Mouse (Mus musculus) intestine, embryonic 14.5 days (tissue): ENCODE measurements around the gene Lef1. TPM values are rescaled to one million over a fixed set of nuclear protein-coding genes. Genes with fewer than 3 reads are reported as not detected.

Experiments used
- ATAC-seq: fragments of 200-750 bp; cut with Nextera tagmentation; replicated peaks from 2 replicates; pipeline ENCODE4 v1.8.0; 2017; ENCODE audit warnings: low read depth, moderate number of reproducible peaks, moderate TSS enrichment, moderate library complexity; ENCODE audit not compliant: low FRiP score, low TSS enrichment
- DNase-seq: peaks from one replicate; pipeline ENCODE4 v3.0.0-alpha.2; 2018; ENCODE audit warnings: low spot score
- H3K27ac ChIP-seq: fragments of 300-500 bp; sonication (generic); 2 replicates; pipeline ENCODE4 v1.5.1; 2014; ENCODE audit warnings: low read depth, mild to moderate bottlenecking, control low read depth
- H3K27me3 ChIP-seq: fragments of 300-500 bp; sonication (generic); replicated peaks from 2 replicates; pipeline ENCODE4 v1.6.1; 2014; ENCODE audit warnings: low read length, control low read depth; ENCODE audit not compliant: control insufficient read depth, insufficient read depth
- H3K36me3 ChIP-seq: fragments of 300-500 bp; sonication (generic); 2 replicates; pipeline ENCODE4 v1.6.1; 2014; ENCODE audit warnings: low read length, control low read depth; ENCODE audit not compliant: control insufficient read depth, insufficient read depth
- H3K4me1 ChIP-seq: fragments of 300-500 bp; sonication (generic); replicated peaks from 2 replicates; pipeline ENCODE4 v1.6.1; 2014; ENCODE audit warnings: low read length, control low read depth, mixed read lengths; ENCODE audit not compliant: control insufficient read depth, insufficient read depth
- H3K4me2 ChIP-seq: fragments of 300-500 bp; sonication (generic); 2 replicates; pipeline ENCODE4 v1.6.1; 2014; ENCODE audit warnings: low read length
- H3K4me3 ChIP-seq: fragments of 300-500 bp; sonication (generic); 2 replicates; pipeline ENCODE4 v1.5.1; 2014; ENCODE audit warnings: low read depth, low read length, control low read depth, mixed read lengths
- H3K9ac ChIP-seq: fragments of 300-500 bp; sonication (generic); 2 replicates; pipeline ENCODE4 v1.6.1; 2014; ENCODE audit warnings: mild to moderate bottlenecking, low read length
- H3K9me3 ChIP-seq: fragments of 300-500 bp; sonication (generic); 2 replicates; pipeline ENCODE4 v1.6.1; 2016; ENCODE audit warnings: low read length, control low read depth; ENCODE audit not compliant: control insufficient read depth
- WGBS: fragments of 180-500 bp; shearing (Covaris S2); extraction: QIAGEN DNeasy Blood & Tissue Kit; methylation state at CpG from one replicate; pipeline ENCODE4 v1.1.7; 2014; 5-methylcytosine and 5-hydroxymethylcytosine counted together
- polyA plus RNA-seq: library from polyadenylated mRNA; unstranded; fragments of >200 nt; fragmentation: Nextera tagmentation; extraction: Ambion mirVana; gene quantifications from 2 replicates; pipeline ENCODE4 v1.2.1, GENCODE M21; 2014

Gene Lef1
- polyA plus RNA-seq, 1 experiment from 2014 or later, result 0.69 TPM

- Histone ChIP-seq H3K4me3 (peak overlapping the region; percentile 43), H3K27me3 (peaks cover 94% of the 10 kb centered on the region), H3K4me1 (peaks cover 26% of the 10 kb centered on the region), H3K4me2 (peak overlapping the region; percentile 75), H3K9me3 (no peaks in the 10 kb centered on the region), H3K36me3 (no peaks in the 10 kb centered on the region), H3K9ac (peak overlapping the region; percentile 27), H3K27ac (no peak overlapping the region)
- under 1% methylated on average over 57 of the region's 59 CpGs for WGBS
- 0 out of 2 replicates have a peak, but pooled peaks have one; percentile 34 for ATAC-seq
- peak; percentile 82 for DNase-seq
These were observed 1.0 kb downstream of the Lef1 start for GRCm38 (mm10) chr3:131111151-131111850.

GRCm38 (mm10) chr3:131111851-131112572 is 1.7 kb downstream of the Lef1 start:
- Histone ChIP-seq H3K4me1 (peaks cover 22% of the 10 kb centered on the region), H3K4me3 (peak overlapping the region; percentile 43), H3K9ac (no peak overlapping the region), H3K27ac (no peak overlapping the region), H3K27me3 (peaks cover 87% of the 10 kb centered on the region), H3K36me3 (no peaks in the 10 kb centered on the region), H3K4me2 (peak overlapping the region; percentile 75), H3K9me3 (no peaks in the 10 kb centered on the region)
- ATAC-seq (peak; percentile 65), DNase-seq (peak; percentile 80)
- WGBS, result under 1% methylated on average over 67 of the region's 69 CpGs

- H3K27me3 ChIP-seq, result peaks cover 82% of the 10 kb centered on the region
- no peak for ATAC-seq
These were observed 2.3 kb downstream of the Lef1 start for GRCm38 (mm10) chr3:131112573-131112955.

GRCm38 (mm10) chr3:131113029-131113428 is 2.8 kb downstream of the Lef1 start:
- Histone ChIP-seq H3K27ac (no peak overlapping the region), H3K4me2 (peak overlapping the region; percentile 75), H3K4me1 (peaks cover 22% of the 10 kb centered on the region), H3K9me3 (no peaks in the 10 kb centered on the region), H3K4me3 (no peak overlapping the region), H3K36me3 (no peaks in the 10 kb centered on the region), H3K27me3 (peaks cover 78% of the 10 kb centered on the region), H3K9ac (no peak overlapping the region)
- 11% methylated on average over 13 of the region's 13 CpGs for WGBS
- no peak for ATAC-seq
- peak; percentile 59 for DNase-seq

More at GRCm38 (mm10) chr3:131112573-131112955, 2.3 kb downstream of the Lef1 start:
- Histone ChIP-seq H3K36me3 (no peaks in the 10 kb centered on the region), H3K4me2 (peak overlapping the region; percentile 75), H3K4me3 (peak overlapping the region; percentile 43), H3K9me3 (no peaks in the 10 kb centered on the region), H3K27ac (no peak overlapping the region), H3K4me1 (peaks cover 22% of the 10 kb centered on the region), H3K9ac (no peak overlapping the region)
- 2% methylated on average over 7 of the region's 7 CpGs for WGBS
- no peak for DNase-seq

- Histone ChIP-seq H3K27me3 (peaks cover 54% of the 10 kb centered on the region), H3K9ac (no peak overlapping the region), H3K9me3 (no peaks in the 10 kb centered on the region), H3K4me1 (peaks cover 16% of the 10 kb centered on the region), H3K36me3 (no peaks in the 10 kb centered on the region), H3K27ac (no peak overlapping the region), H3K4me3 (no peak overlapping the region), H3K4me2 (no peak overlapping the region)
- WGBS, result 84% methylated on average over 13 of the region's 13 CpGs
- ATAC-seq (no peak), DNase-seq (no peak)
These were observed 5.8 kb downstream of the Lef1 start for GRCm38 (mm10) chr3:131116116-131116515.

GRCm38 (mm10) chr3:131117352-131117751 is 7.1 kb downstream of the Lef1 start:
- H3K4me2 ChIP-seq, result no peak overlapping the region
- DNase-seq (no peak), ATAC-seq (no peak)
- H3K27ac ChIP-seq, result no peak overlapping the region
- no peaks in the 10 kb centered on the region for H3K36me3 ChIP-seq
- no peak overlapping the region for H3K4me3 ChIP-seq
- H3K27me3 ChIP-seq, result peaks cover 42% of the 10 kb centered on the region
- H3K9ac ChIP-seq, result no peak overlapping the region
- peaks cover 6% of the 10 kb centered on the region; the same call in 1 of the 2 replicates for H3K4me1 ChIP-seq
- H3K9me3 ChIP-seq, result no peaks in the 10 kb centered on the region
- 91% methylated on average over 15 of the region's 15 CpGs for WGBS

- no peak overlapping the region for H3K4me3 ChIP-seq
- 62% methylated on average over 3 of the region's 3 CpGs for WGBS
- DNase-seq (no peak), ATAC-seq (no peak)
- H3K27me3 ChIP-seq, result peaks cover 36% of the 10 kb centered on the region
- H3K9me3 ChIP-seq, result no peaks in the 10 kb centered on the region
- H3K36me3 ChIP-seq, result no peaks in the 10 kb centered on the region
- H3K4me2 ChIP-seq, result no peak overlapping the region
- 0 out of 2 replicates have a peak, but pooled peaks cover 1% of the 10 kb centered on the region for H3K4me1 ChIP-seq
- H3K27ac ChIP-seq, result no peak overlapping the region
- no peak overlapping the region for H3K9ac ChIP-seq
These were observed 7.6 kb downstream of the Lef1 start for GRCm38 (mm10) chr3:131117883-131118282.

- peaks cover 21% of the 10 kb centered on the region for H3K27me3 ChIP-seq
- H3K9ac ChIP-seq, result no peak overlapping the region
- ATAC-seq (no peak), DNase-seq (no peak)
- no peak overlapping the region for H3K27ac ChIP-seq
- WGBS, result 76% methylated on average over 10 of the region's 10 CpGs
- H3K4me3 ChIP-seq, result no peak overlapping the region
- H3K9me3 ChIP-seq, result no peaks in the 10 kb centered on the region
- no peak overlapping the region for H3K4me2 ChIP-seq
- no peaks in the 10 kb centered on the region for H3K4me1 ChIP-seq
- no peaks in the 10 kb centered on the region for H3K36me3 ChIP-seq
These were observed 9.2 kb downstream of the Lef1 start for GRCm38 (mm10) chr3:131119435-131119834.
